Mouse (Mus musculus) kidney, adult 2 months (tissue): ENCODE data around the gene Cbln3.
A peak's percentile ranks its signal among the peaks of the same experiment; 100 is the strongest.

Experiments used
- CTCF ChIP-seq: fragments of 200-500 bp; conservative IDR thresholded peaks from 2 replicates; pipeline ENCODE4 v1.5.1; 2011; ENCODE audit warnings: low read depth, mild to moderate bottlenecking, control low read depth, low read length, moderate library complexity, mixed read lengths; ENCODE audit not compliant: insufficient read depth, insufficient read length
- POLR2A ChIP-seq: fragments of 200-500 bp; IDR thresholded peaks from one replicate; pipeline ENCODE4 v1.6.1; 2011; ENCODE audit warnings: low read depth, low read length, control low read depth

DNA sequence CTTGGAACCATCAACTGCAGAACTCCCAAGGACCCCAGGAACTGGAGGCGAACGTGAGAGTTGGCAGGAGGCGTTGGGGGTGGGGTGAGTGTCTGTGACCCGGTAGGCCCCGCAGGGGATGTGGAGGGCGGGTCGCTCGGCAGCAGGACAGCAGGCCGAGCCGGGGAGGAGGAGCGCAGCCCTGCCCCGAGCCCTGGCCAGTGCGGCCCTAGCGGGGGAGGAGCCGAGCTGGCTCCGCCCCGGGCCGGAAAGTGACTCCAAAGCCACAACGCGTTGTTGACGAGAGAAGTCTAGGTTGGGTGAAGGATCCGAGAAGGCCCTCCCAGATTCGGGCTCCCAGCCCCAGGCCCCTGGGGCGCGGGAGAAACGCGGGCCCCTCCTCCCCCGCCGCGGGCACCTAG, 521 bp upstream of the Cbln3 start, which contains the start of gene Khnyn:
- peak; percentile 77 for TF ChIP-seq POLR2A
- TF ChIP-seq CTCF = no peak
